Mouse (Mus musculus): ENCODE results near the gene Ptpre. TPM values are rescaled to one million over a fixed set of nuclear protein-coding genes. Genes with fewer than 3 reads are reported as not detected.

Ptpre gene
- polyA plus RNA-seq, 1 experiment from 2014 or later: 2.7 TPM

DNA sequence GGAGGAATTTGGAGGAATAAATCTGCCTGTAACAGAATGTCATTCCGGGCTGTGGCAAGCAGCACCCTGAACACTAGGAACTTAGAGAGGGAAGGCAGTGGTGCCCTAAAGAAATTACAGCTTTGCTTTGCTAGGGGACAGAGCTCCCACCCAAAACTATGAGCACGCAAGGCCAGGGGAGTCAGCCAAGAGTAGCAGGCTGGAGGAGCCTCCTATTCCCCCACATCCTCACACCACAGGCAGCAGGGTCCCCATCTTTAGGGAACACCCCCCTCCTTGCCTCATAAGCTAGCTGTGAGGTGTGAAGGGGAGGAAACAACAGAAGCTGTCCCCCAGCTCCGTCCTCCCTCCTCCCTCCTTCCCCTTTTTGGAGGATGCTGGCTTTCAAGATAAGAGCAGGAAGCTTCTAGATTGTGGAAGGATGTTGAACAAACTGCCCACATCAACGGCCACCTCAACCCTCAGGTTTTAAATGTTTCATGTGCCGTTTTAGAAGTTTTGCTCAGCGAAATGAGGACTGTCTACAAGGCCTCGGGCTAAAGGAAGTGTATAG, 61.1 kb downstream of the Ptpre start:
- WGBS: 46% methylated on average over 7 of the region's 7 CpGs
- Histone ChIP-seq H3K27ac (ENCODE audit: low read length) (no peak overlapping the region), H3K27me3 (ENCODE audit: control insufficient read depth, insufficient read depth, low read length) (no peaks in the 10 kb centered on the region), H3K4me1 (ENCODE audit: control insufficient read depth, insufficient read depth, low read length) (peaks cover 10% of the 10 kb centered on the region; the same call in 1 of the 2 replicates), H3K4me3 (ENCODE audit: low read depth, low read length) (no peak overlapping the region), H3K9ac (replicated peaks; ENCODE audit: low read depth, low read length) (no peak overlapping the region), H3K9me3 (ENCODE audit: control insufficient read depth, low read depth, low read length) (no peaks in the 10 kb centered on the region), H3K36me3 (ENCODE audit: control insufficient read depth, insufficient read depth, low read length) (no peaks in the 10 kb centered on the region), H3K4me2 (replicated peaks; ENCODE audit: low read depth, low read length) (no peak overlapping the region)
- no peak for ATAC-seq (ENCODE audit: insufficient number of reproducible peaks, insufficient read depth, low FRiP score, low read depth)

DNA sequence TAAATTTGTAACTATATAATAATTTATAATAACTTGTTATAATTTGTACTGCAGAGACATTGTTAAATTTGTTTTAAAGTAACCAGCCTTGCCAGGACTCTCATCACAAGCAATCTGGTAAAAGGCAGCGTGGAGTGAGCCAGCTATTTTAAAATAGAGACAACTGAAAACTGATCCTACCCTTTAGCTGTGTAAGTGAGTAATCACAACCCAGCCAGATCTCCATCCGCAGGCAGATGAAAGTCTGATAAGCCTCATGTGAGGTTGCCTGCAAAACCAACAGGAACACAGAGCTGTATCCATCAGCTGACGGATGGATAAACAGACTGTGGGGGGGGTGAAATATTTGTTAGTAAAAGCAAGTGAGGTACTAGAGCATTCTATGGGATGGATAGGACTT, 62.8 kb downstream of the Ptpre start:
- no peak for ATAC-seq (ENCODE audit: insufficient number of reproducible peaks, insufficient read depth, low FRiP score, low read depth)
- no peak overlapping the region for H3K4me3 ChIP-seq (ENCODE audit: low read depth, low read length)
- no peaks in the 10 kb centered on the region for H3K9me3 ChIP-seq (ENCODE audit: control insufficient read depth, low read depth, low read length)
- peaks cover 10% of the 10 kb centered on the region; the same call in 1 of the 2 replicates for H3K4me1 ChIP-seq (ENCODE audit: control insufficient read depth, insufficient read depth, low read length)
- no peaks in the 10 kb centered on the region for H3K36me3 ChIP-seq (ENCODE audit: control insufficient read depth, insufficient read depth, low read length)
- H3K27ac ChIP-seq (ENCODE audit: low read length): no peak overlapping the region
- H3K27me3 ChIP-seq (ENCODE audit: control insufficient read depth, insufficient read depth, low read length): no peaks in the 10 kb centered on the region
- no peak overlapping the region for H3K4me2 ChIP-seq (replicated peaks; ENCODE audit: low read depth, low read length)
- H3K9ac ChIP-seq (replicated peaks; ENCODE audit: low read depth, low read length): no peak overlapping the region
- 36% methylated on average over 3 of the region's 3 CpGs for WGBS

GRCm38 (mm10) chr7:135601607-135602006, 64.3 kb downstream of the Ptpre start:
- WGBS: 69% methylated on average over 8 of the region's 8 CpGs
- ATAC-seq (ENCODE audit: insufficient number of reproducible peaks, insufficient read depth, low FRiP score, low read depth): no peak
- Histone ChIP-seq H3K9ac (replicated peaks; ENCODE audit: low read depth, low read length) (no peak overlapping the region), H3K4me3 (ENCODE audit: low read depth, low read length) (no peak overlapping the region), H3K27me3 (ENCODE audit: control insufficient read depth, insufficient read depth, low read length) (no peaks in the 10 kb centered on the region), H3K36me3 (ENCODE audit: control insufficient read depth, insufficient read depth, low read length) (no peaks in the 10 kb centered on the region), H3K27ac (ENCODE audit: low read length) (no peak overlapping the region), H3K4me1 (ENCODE audit: control insufficient read depth, insufficient read depth, low read length) (peaks cover 6% of the 10 kb centered on the region; the same call in 1 of the 2 replicates), H3K9me3 (ENCODE audit: control insufficient read depth, low read depth, low read length) (no peaks in the 10 kb centered on the region), H3K4me2 (replicated peaks; ENCODE audit: low read depth, low read length) (no peak overlapping the region)

DNA sequence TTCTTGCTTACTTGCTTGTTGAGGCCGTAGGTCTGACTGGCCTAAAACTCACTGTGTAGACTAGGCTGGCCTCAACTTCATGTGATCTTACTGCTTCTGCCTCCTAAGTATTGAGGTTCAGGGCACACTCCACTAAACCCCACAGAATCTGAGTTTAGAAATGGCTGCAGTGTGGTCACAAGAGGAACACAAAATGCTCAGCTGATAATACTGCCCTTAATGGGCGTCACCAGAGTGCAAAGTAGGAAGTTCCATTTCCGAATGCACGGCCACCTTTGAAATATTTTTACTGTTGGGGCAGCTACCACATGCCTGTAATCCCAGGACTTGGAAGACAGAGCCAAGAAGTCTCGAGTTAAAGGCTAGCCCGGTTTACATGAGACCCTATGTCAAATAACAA, 65.0 kb downstream of the Ptpre start:
- 88% methylated on average over 6 of the region's 6 CpGs for WGBS
- H3K27ac ChIP-seq (ENCODE audit: low read length): no peak overlapping the region
- no peak for ATAC-seq (ENCODE audit: insufficient number of reproducible peaks, insufficient read depth, low FRiP score, low read depth)
- no peaks in the 10 kb centered on the region for H3K9me3 ChIP-seq (ENCODE audit: control insufficient read depth, low read depth, low read length)
- no peak overlapping the region for H3K4me3 ChIP-seq (ENCODE audit: low read depth, low read length)
- no peak overlapping the region for H3K4me2 ChIP-seq (replicated peaks; ENCODE audit: low read depth, low read length)
- H3K27me3 ChIP-seq (ENCODE audit: control insufficient read depth, insufficient read depth, low read length): no peaks in the 10 kb centered on the region
- no peaks in the 10 kb centered on the region for H3K4me1 ChIP-seq (ENCODE audit: control insufficient read depth, insufficient read depth, low read length)
- no peaks in the 10 kb centered on the region for H3K36me3 ChIP-seq (ENCODE audit: control insufficient read depth, insufficient read depth, low read length)
- H3K9ac ChIP-seq (replicated peaks; ENCODE audit: low read depth, low read length): no peak overlapping the region

DNA sequence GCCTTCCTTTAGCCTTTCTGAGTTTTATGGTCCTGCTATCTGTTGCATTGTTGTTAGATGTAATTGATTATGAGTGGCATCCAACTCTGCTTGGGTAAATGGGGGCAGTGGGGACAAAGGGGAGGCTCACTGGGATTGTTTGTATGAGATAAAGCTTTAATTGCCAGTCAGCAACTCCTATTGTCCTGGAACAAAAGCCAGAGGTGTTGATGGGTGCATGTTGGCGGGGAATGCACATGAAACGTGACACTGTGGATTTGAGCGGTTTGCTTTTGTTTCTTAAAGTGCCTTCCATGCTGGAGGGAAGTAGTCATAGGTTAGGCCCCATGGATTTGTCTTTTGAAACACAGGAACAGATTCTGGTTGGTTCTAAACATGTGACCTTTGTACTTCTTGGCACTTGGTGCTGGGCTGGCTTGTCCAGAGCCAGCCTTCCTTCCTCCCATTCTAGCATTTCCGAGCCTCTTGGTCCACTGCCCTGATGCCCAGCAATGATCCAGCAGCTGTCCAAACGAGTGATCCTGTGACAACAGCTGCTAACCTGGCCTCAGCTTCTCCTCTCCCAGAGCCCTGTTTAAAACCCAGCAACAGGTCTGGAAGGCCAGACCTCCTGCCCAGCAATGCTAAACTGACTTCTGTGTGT, 65.7 kb downstream of the Ptpre start:
- Histone ChIP-seq H3K36me3 (ENCODE audit: control insufficient read depth, insufficient read depth, low read length) (no peaks in the 10 kb centered on the region), H3K9ac (replicated peaks; ENCODE audit: low read depth, low read length) (no peak overlapping the region), H3K4me1 (ENCODE audit: control insufficient read depth, insufficient read depth, low read length) (no peaks in the 10 kb centered on the region), H3K4me3 (ENCODE audit: low read depth, low read length) (no peak overlapping the region), H3K27ac (ENCODE audit: low read length) (no peak overlapping the region), H3K27me3 (ENCODE audit: control insufficient read depth, insufficient read depth, low read length) (no peaks in the 10 kb centered on the region), H3K4me2 (replicated peaks; ENCODE audit: low read depth, low read length) (no peak overlapping the region), H3K9me3 (ENCODE audit: control insufficient read depth, low read depth, low read length) (no peaks in the 10 kb centered on the region)
- no peak for ATAC-seq (ENCODE audit: insufficient number of reproducible peaks, insufficient read depth, low FRiP score, low read depth)
- WGBS: 49% methylated on average over 5 of the region's 5 CpGs

DNA sequence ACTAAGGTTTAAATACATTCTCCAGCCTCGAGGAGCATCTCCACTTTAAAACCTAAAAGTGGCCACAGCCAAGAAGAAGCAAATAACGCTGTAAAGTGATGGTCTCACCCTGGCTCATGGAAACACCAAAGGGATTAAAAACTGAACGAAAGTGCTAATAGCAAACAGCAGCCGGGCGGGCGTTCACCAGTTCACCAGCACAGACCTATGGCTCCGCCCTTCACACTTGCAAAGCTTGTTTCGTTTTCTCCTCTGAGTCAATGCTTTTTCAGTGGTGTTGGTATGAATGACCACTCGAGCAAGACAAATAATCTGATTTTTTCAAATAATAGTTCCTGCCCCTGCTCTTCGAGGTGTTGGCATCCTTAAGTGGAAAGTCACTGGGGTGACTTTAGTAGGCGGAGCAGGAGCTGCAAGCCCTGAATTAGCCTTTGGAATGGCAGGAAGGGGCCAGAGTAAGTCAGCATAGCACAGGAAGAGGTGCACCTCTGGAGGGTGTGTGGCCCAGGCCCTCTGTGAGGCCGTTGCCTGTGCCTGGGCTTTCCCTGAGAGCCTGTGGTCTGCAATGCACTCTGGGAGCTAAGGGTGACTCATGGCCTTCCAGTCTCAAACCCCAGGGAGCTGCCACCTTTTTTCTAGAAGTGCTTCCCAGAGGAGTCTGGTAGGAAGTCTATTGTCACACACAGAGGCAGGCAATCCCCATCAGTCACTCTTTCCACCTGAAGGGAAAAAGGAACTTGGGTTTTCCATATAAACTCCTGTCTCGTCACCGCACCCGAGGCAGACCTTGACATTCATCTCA, 67.9 kb downstream of the Ptpre start:
- no peaks in the 10 kb centered on the region for H3K27me3 ChIP-seq (ENCODE audit: control insufficient read depth, insufficient read depth, low read length)
- H3K4me3 ChIP-seq (ENCODE audit: low read depth, low read length): no peak overlapping the region
- peaks cover 4% of the 10 kb centered on the region; the same call in 1 of the 2 replicates for H3K4me1 ChIP-seq (ENCODE audit: control insufficient read depth, insufficient read depth, low read length)
- no peaks in the 10 kb centered on the region for H3K9me3 ChIP-seq (ENCODE audit: control insufficient read depth, low read depth, low read length)
- ATAC-seq (ENCODE audit: insufficient number of reproducible peaks, insufficient read depth, low FRiP score, low read depth): peak; percentile 82; the same call in 1 of the 2 replicates
- H3K9ac ChIP-seq (replicated peaks; ENCODE audit: low read depth, low read length): no peak overlapping the region
- H3K4me2 ChIP-seq (replicated peaks; ENCODE audit: low read depth, low read length): peak overlapping the region; percentile 18; the same call in 1 of the 2 replicates
- WGBS: 46% methylated on average over 15 of the region's 15 CpGs
- H3K36me3 ChIP-seq (ENCODE audit: control insufficient read depth, insufficient read depth, low read length): no peaks in the 10 kb centered on the region
- H3K27ac ChIP-seq (ENCODE audit: low read length): peak overlapping the region; percentile 58; the same call in 1 of the 2 replicates

DNA sequence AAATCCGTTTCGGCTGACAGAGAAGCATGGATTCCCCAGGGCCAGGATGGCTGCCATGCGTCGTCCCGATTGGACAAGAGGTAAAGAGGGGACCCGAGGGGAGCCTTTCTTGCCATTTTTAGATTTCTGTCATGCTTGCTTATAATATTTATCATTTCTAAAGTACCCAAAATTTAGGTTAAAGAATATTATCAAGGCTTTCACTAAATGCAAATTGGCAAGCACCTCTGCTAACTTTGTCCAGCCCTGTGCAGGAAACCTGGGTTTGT, 68.5 kb downstream of the Ptpre start:
- H3K9me3 ChIP-seq (ENCODE audit: control insufficient read depth, low read depth, low read length): no peaks in the 10 kb centered on the region
- H3K4me3 ChIP-seq (ENCODE audit: low read depth, low read length): no peak overlapping the region
- WGBS: 67% methylated on average over 6 of the region's 6 CpGs
- ATAC-seq (ENCODE audit: insufficient number of reproducible peaks, insufficient read depth, low FRiP score, low read depth): no peak
- peak overlapping the region; percentile 58; the same call in 1 of the 2 replicates for H3K27ac ChIP-seq (ENCODE audit: low read length)
- H3K4me1 ChIP-seq (ENCODE audit: control insufficient read depth, insufficient read depth, low read length): peaks cover 4% of the 10 kb centered on the region; the same call in 1 of the 2 replicates
- no peaks in the 10 kb centered on the region for H3K36me3 ChIP-seq (ENCODE audit: control insufficient read depth, insufficient read depth, low read length)
- H3K27me3 ChIP-seq (ENCODE audit: control insufficient read depth, insufficient read depth, low read length): no peaks in the 10 kb centered on the region
- no peak overlapping the region for H3K9ac ChIP-seq (replicated peaks; ENCODE audit: low read depth, low read length)
- H3K4me2 ChIP-seq (replicated peaks; ENCODE audit: low read depth, low read length): no peak overlapping the region

DNA sequence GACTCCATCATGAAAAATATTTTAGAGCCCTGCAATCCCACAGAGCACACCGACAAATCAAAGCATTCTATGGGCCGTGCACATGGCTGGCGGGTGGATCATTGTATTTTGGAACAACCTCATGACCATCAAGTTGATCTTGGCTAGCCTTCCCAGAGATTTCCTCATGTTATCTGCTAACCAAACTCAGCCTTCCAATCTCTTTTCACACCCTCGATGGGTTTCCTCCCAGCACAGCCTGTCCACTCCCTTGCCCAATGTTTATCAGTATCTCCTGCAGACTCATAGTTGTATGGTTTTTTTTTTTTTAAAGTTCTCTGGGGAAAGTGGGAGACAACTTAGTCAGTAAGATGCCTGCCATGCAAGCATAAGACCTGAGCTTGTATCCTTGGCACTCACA, 70.9 kb downstream of the Ptpre start:
- Histone ChIP-seq H3K4me1 (ENCODE audit: control insufficient read depth, insufficient read depth, low read length) (peaks cover 4% of the 10 kb centered on the region; the same call in 1 of the 2 replicates), H3K9me3 (ENCODE audit: control insufficient read depth, low read depth, low read length) (no peaks in the 10 kb centered on the region), H3K9ac (replicated peaks; ENCODE audit: low read depth, low read length) (no peak overlapping the region), H3K27ac (ENCODE audit: low read length) (no peak overlapping the region), H3K4me2 (replicated peaks; ENCODE audit: low read depth, low read length) (no peak overlapping the region), H3K27me3 (ENCODE audit: control insufficient read depth, insufficient read depth, low read length) (no peaks in the 10 kb centered on the region), H3K4me3 (ENCODE audit: low read depth, low read length) (no peak overlapping the region), H3K36me3 (ENCODE audit: control insufficient read depth, insufficient read depth, low read length) (no peaks in the 10 kb centered on the region)
- WGBS: 74% methylated on average over 4 of the region's 4 CpGs
- ATAC-seq (ENCODE audit: insufficient number of reproducible peaks, insufficient read depth, low FRiP score, low read depth): no peak
